Mouse (Mus musculus) adrenal gland, adult 8-10 months (tissue): ENCODE measurements around the gene Lypd3. TPM values are rescaled to one million over a fixed set of nuclear protein-coding genes. Genes with fewer than 3 reads are reported as not detected.

Experiments
- DNase-seq: peaks from one replicate; pipeline ENCODE4 v3.0.0; 2022
- total RNA-seq, 4 experiments: library from RNA; stranded (reverse); gene quantifications; 2 replicates each; pipeline ENCODE4 v1.2.4; 2022

The Lypd3 gene
- total RNA-seq = under 1 TPM in 3 of 4 experiments, not detected in 1; 0.34 to 0.96 (median 0.66) TPM

- DNase-seq = no peak
Measured at GRCm38 (mm10) chr7:24636264-24636663, at the start of gene Lypd3. TSS of gene Lypd3 (plus strand) at chr7:24636550.

GRCm38 (mm10) chr7:24586828-24587227 lies 49.5 kb upstream of the Lypd3 start:
- DNase-seq = no peak

- DNase-seq = no peak
Measured at GRCm38 (mm10) chr7:24587330-24588105, 48.8 kb upstream of the Lypd3 start, which contains the start of the genes Ethe1 and Zfp575. TSS of gene Ethe1 (plus strand) at chr7:24587543. TSS of gene Zfp575 (minus strand) at chr7:24587641.

GRCm38 (mm10) chr7:24588336-24588735 lies 48.0 kb upstream of the Lypd3 start:
- DNase-seq = peak; percentile 69

GRCm38 (mm10) chr7:24591735-24592134 lies 44.6 kb upstream of the Lypd3 start:
- DNase-seq = no peak

GRCm38 (mm10) chr7:24592163-24592562 lies 44.2 kb upstream of the Lypd3 start:
- DNase-seq = no peak

GRCm38 (mm10) chr7:24592781-24593180 lies 43.6 kb upstream of the Lypd3 start:
- DNase-seq = no peak

- peak; percentile 56 for DNase-seq
Measured at GRCm38 (mm10) chr7:24593621-24594308, 42.6 kb upstream of the Lypd3 start.

GRCm38 (mm10) chr7:24594309-24594803 lies 42.0 kb upstream of the Lypd3 start:
- DNase-seq = no peak

GRCm38 (mm10) chr7:24595464-24595863 lies 40.9 kb upstream of the Lypd3 start:
- DNase-seq = no peak

- no peak for DNase-seq
Measured at GRCm38 (mm10) chr7:24598121-24598520, 38.2 kb upstream of the Lypd3 start.

- peak; percentile 60 for DNase-seq
Measured at GRCm38 (mm10) chr7:24599211-24600067, 36.9 kb upstream of the Lypd3 start.

- peak; percentile 89 for DNase-seq
Measured at GRCm38 (mm10) chr7:24600941-24601597, 35.3 kb upstream of the Lypd3 start.

GRCm38 (mm10) chr7:24605561-24605960 lies 30.8 kb upstream of the Lypd3 start:
- DNase-seq = no peak

- DNase-seq = no peak
Measured at GRCm38 (mm10) chr7:24606046-24606445, 30.3 kb upstream of the Lypd3 start.

- peak; percentile 52 for DNase-seq
Measured at GRCm38 (mm10) chr7:24608017-24608416, 28.3 kb upstream of the Lypd3 start.

GRCm38 (mm10) chr7:24608561-24608960 lies 27.8 kb upstream of the Lypd3 start:
- DNase-seq = no peak

GRCm38 (mm10) chr7:24610144-24610878 lies 26.0 kb upstream of the Lypd3 start, which contains the start of gene Phldb3:
TSS of gene Phldb3 (plus strand) at chr7:24610763.
- DNase-seq = no peak

GRCm38 (mm10) chr7:24610879-24611494 lies 25.4 kb upstream of the Lypd3 start:
- peak; percentile 90 for DNase-seq

GRCm38 (mm10) chr7:24611709-24612108 lies 24.6 kb upstream of the Lypd3 start:
- no peak for DNase-seq
